Mouse (Mus musculus) adrenal gland, adult 2 months (tissue): ENCODE data around the gene Prps1. TPM values are rescaled to one million over a fixed set of nuclear protein-coding genes. Genes with fewer than 3 reads are reported as not detected.

Source experiments
- polyA plus RNA-seq: library from polyadenylated mRNA; depleted of rRNA; stranded (reverse); fragments of >200 nt; gene quantifications from 2 replicates; pipeline ENCODE4 v1.2.3, GENCODE M21; 2012; rRNA removed
- total RNA-seq, 2 experiments: library from RNA; stranded (reverse); gene quantifications; 2 replicates each; pipeline ENCODE4 v1.2.3; 2021

The Prps1 gene
- total and polyA plus RNA-seq, 3 experiments: 2.1 to 37.7 (median 17.4) TPM

Other genes with a start within 250 kb of the Prps1 start
- not detected for gene Frmpd3, start 114.3 kb upstream of the Prps1 start, total RNA-seq
- 0.02 TPM in 1 of 2 replicates, not detected in the other for gene Frmpd3, start 114.3 kb upstream of the Prps1 start, polyA plus RNA-seq
- gene Tsc22d3, start 144.0 kb downstream of the Prps1 start, total RNA-seq: 100 to 1,000 TPM in 1 of 2 experiments, 10 to 100 TPM in 1; 77.4 to 136 TPM
- 53.1 and 71.8 TPM in 2 replicates for gene Tsc22d3, start 144.0 kb downstream of the Prps1 start, polyA plus RNA-seq
- gene Mid2, start 208.0 kb downstream of the Prps1 start, total RNA-seq: 10 to 100 TPM; 26.7 to 29.5 TPM
- 7.7 and 10.2 TPM in 2 replicates for gene Mid2, start 208.0 kb downstream of the Prps1 start, polyA plus RNA-seq